ENCODE assay signal across 8 mouse cellular contexts in genomic region chr1:39901851-39902703, GRCm38 (mm10). TPM values are rescaled to one million over a fixed set of nuclear protein-coding genes. Genes with fewer than 3 reads are reported as not detected.
DNase-seq lines count a peak whose midpoint lies in the region; ATAC-seq and TF ChIP-seq lines count a peak whose summit lies in the region.

No protein-coding gene starts in this region.

- peak; percentile 49 for DNase-seq in thymus, postnatal 14 days
- DNase-seq in thymus, postnatal 10 days (ENCODE audit: low spot score in 2 of 2) = no peak
- DNase-seq in cerebellum, postnatal 10 days = peak; percentile 73 to 76
- DNase-seq in gastrocnemius, postnatal 25 days = peak; percentile 65
- DNase-seq in retina, postnatal 1 day = peak; percentile 53
- DNase-seq in spleen, adult 12 weeks (ENCODE audit: low spot score) = no peak

- H3K9ac ChIP-seq in intestine, postnatal 0 days (ENCODE audit: low read depth, low read length) = peak overlapping the region; percentile 97
- H3K9ac ChIP-seq in lung, embryonic 16.5 days (ENCODE audit: low read length) = peak overlapping the region; percentile 97

- no peak for TF ChIP-seq CTCF in intestine, postnatal 0 days (IDR thresholded peaks at IDR 0.05; ENCODE audit: low read depth)

- peak overlapping the region; percentile 82 for H3K4me2 ChIP-seq in intestine, postnatal 0 days (replicated peaks; ENCODE audit: low read depth)
- peak overlapping the region; percentile 72 for H3K4me2 ChIP-seq in lung, embryonic 16.5 days (ENCODE audit: low read depth, low read length)

- 0 out of 2 replicates have a peak, but pooled peaks cover under 1% of the 10 kb centered on the region for H3K4me1 ChIP-seq in intestine, postnatal 0 days (replicated peaks; ENCODE audit: control insufficient read depth, insufficient read depth, low read length)
- peaks cover 40% of the 10 kb centered on the region for H3K4me1 ChIP-seq in lung, embryonic 16.5 days (replicated peaks; ENCODE audit: control insufficient read depth, insufficient read depth, low read length)

- ATAC-seq in intestine, postnatal 0 days = no peak
- ATAC-seq in lung, embryonic 16.5 days (ENCODE audit: low read depth) = no peak

- peak overlapping the region; percentile 92 for H3K27ac ChIP-seq in intestine, postnatal 0 days (ENCODE audit: low read depth, low read length)
- peak overlapping the region; percentile 96 for H3K27ac ChIP-seq in lung, embryonic 16.5 days (ENCODE audit: low read length)

- 5% methylated on average over 26 of the region's 26 CpGs for WGBS in intestine, postnatal 0 days
- WGBS in lung, embryonic 16.5 days = under 1% methylated on average over 26 of the region's 26 CpGs

- H3K27me3 ChIP-seq in intestine, postnatal 0 days (replicated peaks; ENCODE audit: control insufficient read depth, insufficient read depth, low read length) = no peaks in the 10 kb centered on the region
- H3K27me3 ChIP-seq in lung, embryonic 16.5 days (ENCODE audit: control insufficient read depth, insufficient read depth, low read depth, low read length) = no peaks in the 10 kb centered on the region

- peak overlapping the region; percentile 93 for H3K4me3 ChIP-seq in intestine, postnatal 0 days (ENCODE audit: low read depth, low read length)
- peak overlapping the region; percentile 82 for H3K4me3 ChIP-seq in lung, embryonic 16.5 days (ENCODE audit: low read length)

- H3K36me3 ChIP-seq in intestine, postnatal 0 days (ENCODE audit: control insufficient read depth, insufficient read depth) = 0 out of 2 replicates have a peak, but pooled peaks cover 6% of the 10 kb centered on the region
- peaks cover 3% of the 10 kb centered on the region; the same call in 1 of the 2 replicates for H3K36me3 ChIP-seq in lung, embryonic 16.5 days (ENCODE audit: control insufficient read depth, insufficient read depth, low read length)

- no peaks in the 10 kb centered on the region for H3K9me3 ChIP-seq in intestine, postnatal 0 days (ENCODE audit: control insufficient read depth)
- no peaks in the 10 kb centered on the region for H3K9me3 ChIP-seq in lung, embryonic 16.5 days (ENCODE audit: control insufficient read depth, low read length)

RNA-seq across cellular contexts. Expression of gene Map4k4, which starts 1.4 kb away (rescaled TPM):
- 10 to 100 TPM; 32.6 to 36.0 TPM for total RNA-seq in gastrocnemius, postnatal 25 days (2021)
- 6.8 and 9.3 TPM in 2 replicates for polyA plus RNA-seq in intestine, postnatal 0 days (2015; fragmentation: Nextera tagmentation; extraction: Ambion mirVana)
- polyA plus RNA-seq in lung, embryonic 16.5 days (2015; fragmentation: Nextera tagmentation; extraction: Ambion mirVana) = 20.9 and 21.6 TPM in 2 replicates

Comparison
In these comparisons a context has a peak if more than half of its experiments do, and no peak if none do; other contexts are left out.
1. DNase-seq: peak in thymus, postnatal 14 days (single experiment), cerebellum, postnatal 10 days (2 of 2), gastrocnemius, postnatal 25 days (single experiment) and retina, postnatal 1 day (single experiment); none in thymus, postnatal 10 days (0 of 2) and spleen, adult 12 weeks (single experiment).